Mouse (Mus musculus) natural killer cell, adult 2 months (primary cell): ENCODE measurements around the gene Ctdnep1.

Experiments
- DNase-seq, 2 experiments: peaks; one replicate each; pipeline ENCODE4 v3.0.0; 2022; ENCODE audit warnings: low spot score in 2 of 2

The Ctdnep1 gene

DNA sequence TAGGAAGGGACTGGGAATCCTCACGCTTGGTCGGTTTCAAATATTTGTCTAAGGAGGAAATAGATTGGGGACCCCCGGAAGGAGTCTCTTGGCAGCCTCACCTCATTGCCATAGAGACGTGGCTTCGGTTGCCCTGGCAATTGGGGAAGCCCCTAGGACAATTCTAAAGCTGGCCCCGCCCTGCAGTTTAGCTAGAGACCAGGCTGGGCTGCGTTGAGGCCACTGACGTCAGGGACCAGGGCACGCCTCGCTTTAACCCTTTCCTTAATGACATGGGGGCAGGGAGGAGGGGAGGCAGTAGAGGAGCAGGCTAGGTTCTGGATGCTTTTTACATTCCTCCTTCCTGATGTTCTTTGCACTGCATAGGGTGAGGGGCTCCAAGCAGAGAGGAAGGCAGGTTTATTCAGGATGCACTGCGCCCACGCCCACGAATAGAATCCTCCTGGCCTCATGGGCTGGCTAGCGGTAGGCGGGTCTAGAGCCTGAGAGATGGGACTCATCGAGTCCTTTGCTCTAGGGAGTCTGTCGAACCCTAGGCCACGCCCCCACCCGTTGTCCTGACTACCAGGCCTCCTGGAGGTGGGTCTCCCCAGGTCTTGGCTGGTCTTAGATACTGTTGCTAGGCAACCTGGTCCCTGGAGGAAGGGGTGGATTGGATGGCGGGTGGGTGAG is 48.3 kb downstream of the Ctdnep1 start:
- peak; percentile 90 to 93 for DNase-seq

DNA sequence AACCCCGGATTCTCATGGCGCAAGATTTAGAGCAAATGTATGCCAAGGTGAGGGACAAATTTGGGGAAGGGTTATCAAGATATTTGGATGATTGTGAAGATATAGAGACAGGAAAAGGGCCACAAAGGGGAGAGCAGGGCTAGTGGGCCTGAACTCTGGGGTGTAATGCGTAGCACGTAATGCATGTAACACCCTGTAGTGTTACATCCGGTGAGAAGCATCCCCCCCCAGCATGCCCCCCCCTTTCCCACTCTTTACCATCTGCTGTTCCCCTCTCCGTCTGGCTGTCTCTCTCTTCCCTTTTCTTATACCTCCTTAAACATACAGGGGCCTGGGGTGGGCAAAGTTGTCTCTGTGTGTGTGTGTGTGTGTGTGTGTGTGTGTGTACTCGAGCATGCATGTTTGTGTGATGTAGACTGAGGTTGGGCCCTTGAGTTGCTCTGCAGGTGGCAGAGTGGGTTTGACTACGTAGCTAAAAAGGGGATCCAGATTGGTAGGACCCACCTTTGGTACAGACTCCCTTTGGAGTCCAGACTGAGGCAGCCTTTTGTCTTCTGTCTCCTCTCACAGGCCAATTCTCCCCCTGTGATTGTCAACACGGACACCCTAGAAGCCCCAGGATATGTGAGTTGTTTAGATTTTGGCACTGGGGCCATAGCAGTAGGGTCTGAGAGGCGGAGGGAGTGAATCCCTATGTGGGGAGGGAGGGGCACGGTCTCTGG is 49.0 kb downstream of the Ctdnep1 start:
- no peak for DNase-seq

DNA sequence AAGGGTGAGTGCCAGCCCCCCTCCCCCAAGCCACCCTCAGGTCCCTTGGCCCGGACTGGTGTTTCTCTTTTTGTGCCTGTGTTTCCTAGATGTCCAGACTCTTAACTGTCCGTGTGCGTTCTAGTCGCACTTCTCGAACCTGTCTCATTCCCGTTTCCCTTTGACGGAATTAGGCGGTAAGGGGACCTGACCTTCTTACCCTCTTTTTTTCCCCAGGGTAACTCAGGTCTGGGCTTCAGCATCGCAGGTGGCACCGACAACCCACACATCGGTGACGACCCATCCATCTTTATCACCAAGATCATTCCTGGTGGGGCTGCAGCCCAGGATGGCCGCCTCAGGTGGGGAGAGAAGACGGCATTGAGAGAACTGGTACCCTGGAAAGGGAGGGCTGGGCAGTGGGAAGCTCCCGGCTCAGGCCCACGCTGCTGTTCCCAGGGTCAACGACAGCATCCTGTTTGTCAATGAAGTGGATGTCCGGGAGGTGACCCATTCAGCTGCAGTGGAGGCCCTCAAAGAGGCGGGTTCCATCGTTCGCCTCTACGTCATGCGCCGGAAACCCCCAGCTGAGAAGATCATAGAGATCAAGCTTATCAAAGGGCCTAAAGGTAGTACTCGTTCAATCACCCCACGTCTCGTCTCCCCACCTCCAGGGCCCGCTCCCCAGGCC is 49.8 kb downstream of the Ctdnep1 start:
- DNase-seq: no peak

DNA sequence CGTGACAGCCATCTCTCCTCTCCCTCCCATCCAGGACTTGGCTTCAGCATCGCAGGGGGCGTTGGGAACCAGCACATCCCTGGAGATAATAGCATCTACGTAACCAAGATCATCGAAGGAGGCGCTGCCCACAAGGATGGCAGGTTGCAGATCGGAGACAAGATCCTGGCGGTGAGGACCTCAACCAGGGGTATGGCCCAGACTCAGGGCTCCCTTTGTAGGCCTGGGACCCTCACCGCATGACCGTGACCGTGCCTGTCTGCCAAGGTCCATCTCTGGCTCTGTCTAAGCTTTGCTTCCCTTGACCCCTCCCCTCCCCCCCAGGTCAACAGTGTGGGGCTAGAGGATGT is 50.3 kb downstream of the Ctdnep1 start:
- no peak for DNase-seq

DNA sequence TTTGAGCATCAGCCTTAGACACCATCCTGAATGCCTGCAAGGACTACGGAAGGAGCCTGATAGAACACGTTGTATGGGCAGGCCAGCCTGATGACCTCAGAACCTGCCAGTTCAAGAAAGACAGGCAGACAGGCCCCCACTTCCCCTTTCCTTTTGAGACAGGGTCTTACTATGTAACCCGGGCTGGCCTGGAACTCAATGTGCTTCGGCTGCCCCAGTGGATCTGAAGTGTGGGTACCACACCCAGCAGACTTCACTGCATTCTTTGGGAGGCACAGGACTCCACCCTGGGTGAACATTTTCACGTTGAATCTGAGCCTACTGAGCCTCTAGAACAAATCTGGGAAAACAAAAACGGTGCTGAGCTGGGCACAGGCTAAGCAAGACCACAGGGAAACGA is 57.2 kb downstream of the Ctdnep1 start:
- DNase-seq: no peak

DNA sequence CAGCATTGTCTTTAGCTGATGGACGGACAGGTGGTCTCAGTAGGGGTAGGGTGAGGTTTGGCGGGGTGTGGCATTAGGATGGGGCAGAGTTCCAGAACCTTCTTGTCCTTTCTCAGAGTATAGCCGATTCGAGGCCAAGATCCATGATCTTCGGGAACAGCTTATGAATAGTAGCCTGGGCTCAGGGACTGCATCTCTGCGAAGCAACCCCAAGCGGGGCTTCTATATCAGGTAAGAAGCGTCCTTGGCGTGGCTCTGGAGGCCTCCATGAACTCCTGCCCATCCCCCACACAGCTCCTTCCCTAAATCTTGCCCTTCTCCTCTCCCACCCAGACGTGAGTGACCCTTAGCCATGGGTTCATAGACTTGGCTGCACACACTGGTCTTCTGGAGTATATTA is 58.7 kb downstream of the Ctdnep1 start:
- no peak for DNase-seq

DNA sequence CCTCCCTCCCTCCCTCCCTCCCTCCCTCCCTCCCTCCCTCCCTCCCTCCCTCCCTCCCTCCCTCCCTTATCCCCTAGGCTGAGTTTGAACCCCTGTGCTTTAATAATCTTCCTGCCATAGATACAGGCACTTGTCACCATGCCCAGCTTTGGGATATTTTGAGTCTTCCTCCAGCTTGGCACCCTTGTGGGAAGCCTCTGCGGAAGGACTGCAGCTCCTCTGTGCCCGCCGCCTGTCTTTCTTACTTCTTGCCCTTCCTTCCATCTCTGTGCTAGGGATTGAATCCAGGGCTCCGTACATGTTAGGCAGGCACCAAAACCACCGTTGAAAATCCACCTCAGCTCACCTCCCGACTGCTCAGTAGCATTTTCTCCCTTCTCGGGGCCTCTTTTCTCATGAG is 59.2 kb downstream of the Ctdnep1 start:
- DNase-seq: no peak
